Mouse (Mus musculus) hindbrain, postnatal 0 days (tissue): ENCODE data around the gene Ryr1. TPM values are rescaled to one million over a fixed set of nuclear protein-coding genes. Genes with fewer than 3 reads are reported as not detected.
A peak's percentile ranks its signal among the peaks of the same experiment; 100 is the strongest.

Experiments
- ATAC-seq: fragments of 200-750 bp; cut with Nextera tagmentation; 2 replicates; pipeline ENCODE4 v1.8.0; 2017; ENCODE audit warnings: mild to moderate bottlenecking, moderate TSS enrichment, moderate library complexity
- DNase-seq: peaks from one replicate; pipeline ENCODE4 v3.0.0-alpha.2; 2015; ENCODE audit warnings: low spot score
- H3K27ac ChIP-seq: fragments of 300-500 bp; sonication (generic); 2 replicates; pipeline ENCODE4 v1.5.1; 2014; ENCODE audit warnings: mild to moderate bottlenecking
- H3K27me3 ChIP-seq: fragments of 300-500 bp; sonication (generic); 2 replicates; pipeline ENCODE4 v1.6.1; 2014; ENCODE audit warnings: low read length, mixed read lengths; ENCODE audit not compliant: insufficient read depth
- H3K36me3 ChIP-seq: fragments of 300-500 bp; sonication (generic); 2 replicates; pipeline ENCODE4 v1.6.1; 2014; ENCODE audit warnings: low read length, mixed read lengths; ENCODE audit not compliant: insufficient read depth
- H3K4me1 ChIP-seq: fragments of 300-500 bp; sonication (generic); 2 replicates; pipeline ENCODE4 v1.6.1; 2014; ENCODE audit warnings: antibody characterized with exemption, low read length, mixed read lengths; ENCODE audit not compliant: insufficient read depth
- H3K4me2 ChIP-seq: fragments of 300-500 bp; sonication (generic); 2 replicates; pipeline ENCODE4 v1.6.1; 2014; ENCODE audit warnings: low read depth, mild to moderate bottlenecking, low read length, moderate library complexity, mixed read lengths
- H3K4me3 ChIP-seq: fragments of 300-500 bp; sonication (generic); 2 replicates; pipeline ENCODE4 v1.5.1; 2014; ENCODE audit warnings: low read length
- H3K9ac ChIP-seq: fragments of 300-500 bp; sonication (generic); replicated peaks from 2 replicates; pipeline ENCODE4 v1.6.1; 2014; ENCODE audit warnings: mild to moderate bottlenecking, low read length, moderate library complexity, mixed read lengths
- H3K9me3 ChIP-seq: fragments of 300-500 bp; sonication (generic); 2 replicates; pipeline ENCODE4 v1.6.1; 2016; ENCODE audit warnings: low read length, mixed read lengths
- CTCF ChIP-seq: IDR thresholded peaks from 2 replicates; pipeline ENCODE4 v1.5.1; 2016; ENCODE audit warnings: antibody characterized with exemption, control low read depth, low read depth
- WGBS: fragments of 180-500 bp; shearing (Covaris S2); extraction: QIAGEN DNeasy Blood & Tissue Kit; methylation state at CpG from one replicate; pipeline ENCODE4 v1.1.7; 2014; 5-methylcytosine and 5-hydroxymethylcytosine counted together
- polyA plus RNA-seq: library from polyadenylated mRNA; unstranded; fragments of >200 nt; fragmentation: Nextera tagmentation; extraction: Ambion mirVana; gene quantifications from 2 replicates; pipeline ENCODE4 v1.2.1, GENCODE M21; 2015
- total RNA-seq: library from RNA; depleted of rRNA; stranded (reverse); fragments of >200 nt; gene quantifications from 2 replicates; pipeline ENCODE4 v1.2.3, GENCODE M21; 2014

Gene Ryr1
- total and polyA plus RNA-seq, 2 experiments from 2014 or later = 5.0 to 12.5 TPM

DNA sequence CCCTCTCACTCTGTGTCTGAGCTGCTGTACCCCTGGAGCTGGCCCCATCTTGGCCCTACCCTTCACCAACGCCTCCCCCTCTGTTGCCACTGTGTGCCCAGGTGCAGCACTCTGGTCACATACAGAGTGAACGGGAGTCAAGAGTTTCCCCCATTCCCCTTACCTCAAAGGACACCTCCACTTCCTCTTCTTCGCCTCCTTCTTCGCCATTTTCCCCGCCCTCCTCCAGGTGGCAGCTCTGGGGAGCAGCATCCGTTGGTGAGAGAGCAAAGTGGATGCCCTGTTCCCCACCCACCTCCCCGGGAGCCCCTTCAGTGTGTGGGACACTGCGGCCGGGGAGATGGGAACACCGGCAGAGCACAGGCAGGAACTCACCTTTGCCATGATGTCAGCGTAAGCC, 76.4 kb downstream of the Ryr1 start:
- no peak for TF ChIP-seq CTCF
- no peaks in the 10 kb centered on the region; the same call in 1 of the 2 replicates for H3K4me1 ChIP-seq
- H3K4me3 ChIP-seq = no peak overlapping the region
- no peaks in the 10 kb centered on the region for H3K9me3 ChIP-seq
- no peak overlapping the region for H3K9ac ChIP-seq
- 78% methylated on average over 11 of the region's 11 CpGs for WGBS
- H3K27me3 ChIP-seq = peaks cover 16% of the 10 kb centered on the region
- H3K27ac ChIP-seq = no peak overlapping the region
- H3K4me2 ChIP-seq = no peak overlapping the region
- no peak for DNase-seq
- ATAC-seq = no peak
- no peaks in the 10 kb centered on the region for H3K36me3 ChIP-seq

DNA sequence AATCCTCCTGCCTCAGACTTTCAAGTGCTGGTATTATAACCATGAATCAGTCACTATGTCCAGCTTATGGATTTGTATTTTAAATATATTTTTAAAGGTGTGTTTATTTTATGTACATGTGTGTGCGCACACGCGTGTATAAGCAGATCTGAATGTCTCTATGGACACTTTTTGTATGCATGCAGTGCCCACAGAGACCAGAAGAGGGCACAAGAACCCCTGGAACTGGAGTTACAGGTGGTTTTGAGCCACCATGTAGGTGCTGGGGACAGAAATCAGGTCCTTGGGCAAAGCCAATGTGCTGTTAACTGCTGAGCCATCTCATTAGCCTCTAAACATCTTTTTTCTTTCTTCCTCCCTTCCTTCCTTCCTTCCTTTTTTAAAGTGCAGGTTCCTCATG, 76.9 kb downstream of the Ryr1 start:
- no peaks in the 10 kb centered on the region for H3K36me3 ChIP-seq
- ATAC-seq (no peak), DNase-seq (no peak)
- H3K9me3 ChIP-seq = no peaks in the 10 kb centered on the region
- TF ChIP-seq CTCF = peak; percentile 37; the same call in 1 of the 2 replicates
- no peaks in the 10 kb centered on the region; the same call in 1 of the 2 replicates for H3K4me1 ChIP-seq
- no peak overlapping the region for H3K4me2 ChIP-seq
- WGBS = 83% methylated on average over 3 of the region's 3 CpGs
- H3K27ac ChIP-seq = no peak overlapping the region
- H3K9ac ChIP-seq = no peak overlapping the region
- peaks cover 11% of the 10 kb centered on the region for H3K27me3 ChIP-seq
- no peak overlapping the region for H3K4me3 ChIP-seq

DNA sequence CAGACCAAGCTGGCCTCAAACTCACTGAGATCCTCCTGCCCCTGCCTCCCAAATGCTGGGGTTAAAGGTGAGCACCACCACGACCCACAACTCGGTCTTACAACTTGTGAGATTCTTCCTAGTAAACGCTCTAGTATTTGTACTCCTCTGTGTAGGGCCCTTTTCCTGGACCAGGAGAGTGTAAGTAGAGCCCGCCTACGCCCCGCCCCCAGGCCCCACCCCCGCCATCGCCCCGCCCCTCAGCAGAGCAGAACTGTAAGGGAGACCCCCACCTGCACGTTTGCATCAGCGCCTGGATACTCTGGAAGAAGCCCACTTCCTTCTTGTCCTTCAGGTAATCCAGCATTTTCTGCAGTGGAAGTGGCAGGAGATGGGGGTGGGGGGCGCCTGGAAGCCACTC, 78.4 kb downstream of the Ryr1 start:
- no peaks in the 10 kb centered on the region for H3K4me1 ChIP-seq
- WGBS = 7% methylated on average over 12 of the region's 12 CpGs
- peak; percentile 44; the same call in 1 of the 2 replicates for ATAC-seq

DNA sequence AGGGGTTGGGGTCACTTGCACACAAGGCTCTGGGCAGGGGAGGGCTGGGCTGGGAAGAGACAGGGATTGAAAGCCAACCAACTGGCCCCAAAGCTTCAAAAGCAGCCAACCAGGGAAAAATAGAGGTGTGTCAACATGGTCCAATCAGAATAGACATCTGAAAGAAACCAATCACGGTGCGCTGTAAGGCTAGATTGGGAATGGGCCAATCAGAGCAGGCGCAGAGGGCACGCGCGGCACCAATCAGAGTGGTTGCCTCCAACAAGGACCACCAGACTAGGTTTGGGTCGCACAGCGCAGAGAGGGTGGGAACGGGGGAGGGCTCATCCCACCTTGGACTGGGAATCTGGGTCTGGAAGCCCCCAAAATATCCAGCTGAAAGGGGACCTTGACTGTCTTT, 80.7 kb downstream of the Ryr1 start:
- Histone ChIP-seq H3K27ac (peak overlapping the region; percentile 82; the same call in 1 of the 2 replicates), H3K4me3 (no peak overlapping the region), H3K4me1 (no peaks in the 10 kb centered on the region), H3K4me2 (no peak overlapping the region), H3K9me3 (no peaks in the 10 kb centered on the region), H3K9ac (no peak overlapping the region), H3K27me3 (no peaks in the 10 kb centered on the region), H3K36me3 (no peaks in the 10 kb centered on the region)
- WGBS = 52% methylated on average over 9 of the region's 9 CpGs
- DNase-seq = peak; percentile 56
- TF ChIP-seq CTCF = no peak
- ATAC-seq = peak; percentile 37; the same call in 1 of the 2 replicates

More for the DNA sequence above, 78.4 kb downstream of the Ryr1 start:
- no peaks in the 10 kb centered on the region for H3K27me3 ChIP-seq
- no peak overlapping the region for H3K4me3 ChIP-seq
- no peak overlapping the region for H3K27ac ChIP-seq
- H3K9ac ChIP-seq = no peak overlapping the region
- no peak for DNase-seq
- H3K36me3 ChIP-seq = no peaks in the 10 kb centered on the region
- no peak for TF ChIP-seq CTCF
- peak overlapping the region; percentile 33 for H3K4me2 ChIP-seq
- no peaks in the 10 kb centered on the region for H3K9me3 ChIP-seq

DNA sequence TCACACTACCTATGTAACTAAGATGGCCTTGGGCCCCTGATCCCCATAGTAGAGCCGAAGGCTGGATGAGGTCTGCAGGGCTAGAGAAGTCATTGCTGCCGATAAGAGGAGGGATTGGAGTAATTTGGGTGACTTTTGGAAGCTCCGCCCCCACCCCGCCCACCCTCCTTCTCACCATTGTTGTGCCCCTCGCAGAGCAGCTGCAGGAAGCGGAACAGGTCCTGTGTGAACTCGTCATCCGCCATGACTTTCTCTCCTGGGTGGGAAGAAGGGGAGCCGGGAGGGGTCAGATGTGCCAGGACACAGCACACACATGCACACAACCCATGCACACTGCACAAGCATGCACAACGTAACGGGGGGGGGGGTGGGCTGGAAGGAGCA, 81.3 kb downstream of the Ryr1 start:
- Histone ChIP-seq H3K4me3 (no peak overlapping the region), H3K27me3 (no peaks in the 10 kb centered on the region), H3K36me3 (no peaks in the 10 kb centered on the region), H3K9ac (no peak overlapping the region), H3K4me1 (no peaks in the 10 kb centered on the region), H3K9me3 (no peaks in the 10 kb centered on the region), H3K4me2 (0 out of 2 replicates have a peak overlapping the region, but pooled peaks have one; percentile 34), H3K27ac (peak overlapping the region; percentile 82)
- ATAC-seq (0 out of 2 replicates have a peak, but pooled peaks have one; percentile 6), DNase-seq (no peak)
- no peak for TF ChIP-seq CTCF
- 24% methylated on average over 11 of the region's 11 CpGs for WGBS

DNA sequence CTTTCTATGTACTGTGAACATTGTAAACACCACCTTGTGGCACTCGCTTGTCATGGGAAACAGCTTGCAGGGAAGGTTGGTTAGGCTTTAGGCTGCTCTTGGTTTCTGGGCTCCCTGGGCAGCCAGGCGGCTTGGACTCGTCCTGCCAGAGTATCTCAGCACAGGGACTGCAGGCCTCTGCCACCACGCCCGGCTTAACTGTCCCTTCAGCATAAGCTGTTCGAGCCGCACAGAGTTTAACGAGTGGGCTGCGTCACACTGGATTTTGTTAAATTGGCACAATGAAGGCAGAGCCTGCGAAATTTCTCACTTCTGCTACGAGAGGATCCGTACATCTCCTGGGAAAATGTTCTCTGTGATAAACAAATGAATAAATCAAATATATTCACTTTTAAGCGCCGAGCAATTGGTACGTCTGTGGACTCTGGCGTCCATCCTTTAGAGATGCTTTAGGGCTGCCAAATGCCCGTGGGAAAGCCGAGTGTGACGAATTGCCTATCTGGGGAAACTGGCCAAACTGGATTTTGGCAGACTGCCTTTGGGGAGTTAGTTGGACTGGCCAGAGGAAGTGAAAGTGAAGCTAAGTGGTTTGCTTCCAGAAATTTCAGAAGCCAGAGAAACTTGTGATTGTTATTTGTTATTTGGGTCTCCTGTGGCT, 81.8 kb downstream of the Ryr1 start:
- TF ChIP-seq CTCF = peak; percentile 39
- H3K36me3 ChIP-seq = no peaks in the 10 kb centered on the region
- H3K27ac ChIP-seq = peak overlapping the region; percentile 82
- H3K4me2 ChIP-seq = peak overlapping the region; percentile 34
- no peak overlapping the region for H3K4me3 ChIP-seq
- peak; percentile 53 for ATAC-seq
- 41% methylated on average over 19 of the region's 19 CpGs for WGBS
- peak; percentile 90 for DNase-seq
- no peaks in the 10 kb centered on the region for H3K4me1 ChIP-seq
- no peaks in the 10 kb centered on the region for H3K27me3 ChIP-seq
- no peak overlapping the region for H3K9ac ChIP-seq
- no peaks in the 10 kb centered on the region for H3K9me3 ChIP-seq

DNA sequence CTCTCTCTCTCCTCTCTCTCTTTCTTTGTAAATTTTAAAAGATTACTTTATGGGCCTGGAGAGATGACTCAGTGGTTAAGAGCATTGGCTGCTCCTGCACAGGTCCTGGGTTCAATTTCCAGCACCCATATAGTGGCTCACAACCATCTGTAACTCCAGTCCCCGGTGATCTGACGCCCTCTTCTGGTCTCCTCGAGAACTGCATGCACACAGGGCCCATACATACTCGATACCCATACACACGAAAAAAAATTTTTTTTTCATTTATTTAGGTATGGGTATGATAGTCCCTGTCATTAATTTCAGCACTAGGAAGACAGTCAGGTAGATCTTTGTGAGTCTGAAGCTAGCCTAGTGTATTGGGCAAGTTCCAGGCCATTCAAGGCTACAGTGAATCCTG, 83.8 kb downstream of the Ryr1 start:
- H3K4me2 ChIP-seq = no peak overlapping the region
- H3K9ac ChIP-seq = no peak overlapping the region
- TF ChIP-seq CTCF = peak; percentile 45; the same call in 1 of the 2 replicates
- 83% methylated on average over 5 of the region's 5 CpGs for WGBS
- H3K36me3 ChIP-seq = no peaks in the 10 kb centered on the region
- H3K27me3 ChIP-seq = no peaks in the 10 kb centered on the region
- no peak for ATAC-seq
- no peaks in the 10 kb centered on the region for H3K4me1 ChIP-seq
- H3K9me3 ChIP-seq = no peaks in the 10 kb centered on the region
- no peak overlapping the region for H3K4me3 ChIP-seq
- no peak overlapping the region for H3K27ac ChIP-seq
- no peak for DNase-seq
